Mouse (Mus musculus) lung, adult 2 months (tissue): ENCODE data around the gene Celf5. TPM values are rescaled to one million over a fixed set of nuclear protein-coding genes. Genes with fewer than 3 reads are reported as not detected.
A peak's percentile ranks its signal among the peaks of the same experiment; 100 is the strongest.
"Not testable (repeated sequence)": the region's sequence is repeated elsewhere in the genome, so short reads cannot be mapped to it uniquely, and the experiment has no call there.

Experiments used
- DNase-seq: peaks from one replicate; pipeline ENCODE4 v3.0.0; 2022
- H3K4me1 ChIP-seq: fragments of 200-500 bp; 2 replicates; pipeline ENCODE4 v1.6.1; 2011; ENCODE audit warnings: low read length; ENCODE audit not compliant: control insufficient read depth, insufficient read depth
- H3K4me3 ChIP-seq: fragments of 200-500 bp; replicated peaks from 2 replicates; pipeline ENCODE3; 2011; ENCODE audit warnings: low read depth, mild to moderate bottlenecking, control low read depth, low read length; ENCODE audit errors: extremely low read depth
- CTCF ChIP-seq: fragments of 200-500 bp; IDR thresholded peaks from 2 replicates; pipeline ENCODE4 v1.5.1; 2011; ENCODE audit warnings: mild to moderate bottlenecking, low read length, control low read depth; ENCODE audit not compliant: insufficient read depth
- POLR2A ChIP-seq: fragments of 200-500 bp; IDR thresholded peaks from 2 replicates; pipeline ENCODE4 v1.6.1; 2011; ENCODE audit warnings: low read depth, mild to moderate bottlenecking, control low read depth, low read length, borderline replicate concordance; ENCODE audit errors: extremely low read depth
- WGBS: fragments of 180-500 bp; shearing (Covaris S2); methylation state at CpG from one replicate; pipeline ENCODE4 v1.1.7; 2018; 5-methylcytosine and 5-hydroxymethylcytosine counted together
- polyA plus RNA-seq: library from polyadenylated mRNA; depleted of rRNA; stranded (reverse); fragments of >200 nt; gene quantifications from 2 replicates; pipeline ENCODE4 v1.2.3, GENCODE M21; 2012

Gene Celf5
- polyA plus RNA-seq, 1 experiment, result 0.92 TPM

DNA sequence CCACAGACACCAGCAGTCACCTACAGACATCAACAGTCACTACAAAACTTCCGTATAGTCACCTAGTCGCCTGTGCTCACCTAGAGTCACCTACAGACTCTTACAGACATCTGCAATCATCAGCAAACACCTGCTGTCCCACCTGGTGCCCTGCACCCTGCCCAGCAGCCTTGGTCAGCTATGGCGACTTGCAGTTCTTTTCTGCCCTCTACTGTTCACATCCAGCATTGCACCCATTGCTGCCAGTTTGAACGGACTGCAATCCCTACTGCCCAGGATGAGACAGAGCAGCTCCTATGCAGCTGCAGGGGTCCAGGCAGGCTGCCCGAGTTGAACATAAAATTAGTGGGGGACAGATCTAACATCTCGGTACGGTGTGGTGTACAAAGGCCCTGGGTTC, 32.4 kb downstream of the Celf5 start:
- peak; percentile 99 for TF ChIP-seq CTCF
- no peak for TF ChIP-seq POLR2A
- H3K4me1 ChIP-seq, result no peaks in the 10 kb centered on the region
- 2% methylated on average over 7 of the region's 7 CpGs for WGBS
- peak; percentile 79 for DNase-seq
- H3K4me3 ChIP-seq, result no peak overlapping the region

DNA sequence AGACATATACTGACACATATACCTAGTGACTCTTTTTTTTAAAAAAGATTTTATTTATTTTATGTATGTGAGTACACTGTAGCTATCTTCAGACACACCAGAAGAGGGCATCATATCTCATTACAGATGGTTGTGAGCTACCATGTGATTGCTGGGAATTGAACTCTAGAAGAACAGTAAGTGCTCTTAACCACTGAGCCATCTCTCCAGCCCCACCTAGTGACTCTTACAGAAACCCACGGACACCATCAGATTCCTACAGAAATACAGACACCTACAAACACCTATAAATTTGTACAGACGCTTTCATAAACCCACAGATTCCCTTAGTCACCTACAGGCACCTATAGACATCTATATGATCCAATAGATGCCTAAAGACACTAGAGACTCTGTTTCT, 37.0 kb downstream of the Celf5 start:
- H3K4me3 ChIP-seq, H3K4me1 ChIP-seq, DNase-seq: not testable (repeated sequence)
- WGBS, result 35% methylated on average over 2 of the region's 2 CpGs

DNA sequence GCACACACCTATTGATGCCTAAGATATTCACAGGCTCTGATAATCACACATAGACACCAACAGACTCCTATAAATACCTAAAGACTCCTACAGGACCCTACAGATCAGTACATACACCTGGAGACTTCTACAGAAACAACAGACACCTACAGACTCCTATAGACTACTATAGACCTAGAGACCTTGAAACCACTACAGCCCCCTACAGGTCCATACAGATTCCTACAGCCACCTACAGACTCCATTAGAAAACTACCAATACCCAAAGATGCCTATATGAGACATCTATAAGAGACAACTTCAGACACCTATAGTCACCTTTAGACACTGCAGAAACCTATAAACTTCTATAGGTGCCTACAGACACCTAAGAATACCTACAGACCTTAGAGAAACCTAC, 41.5 kb downstream of the Celf5 start:
- no peak overlapping the region for H3K4me3 ChIP-seq
- no peak for DNase-seq
- no peak for TF ChIP-seq CTCF
- TF ChIP-seq POLR2A, result no peak
- H3K4me1 ChIP-seq, result no peaks in the 10 kb centered on the region

DNA sequence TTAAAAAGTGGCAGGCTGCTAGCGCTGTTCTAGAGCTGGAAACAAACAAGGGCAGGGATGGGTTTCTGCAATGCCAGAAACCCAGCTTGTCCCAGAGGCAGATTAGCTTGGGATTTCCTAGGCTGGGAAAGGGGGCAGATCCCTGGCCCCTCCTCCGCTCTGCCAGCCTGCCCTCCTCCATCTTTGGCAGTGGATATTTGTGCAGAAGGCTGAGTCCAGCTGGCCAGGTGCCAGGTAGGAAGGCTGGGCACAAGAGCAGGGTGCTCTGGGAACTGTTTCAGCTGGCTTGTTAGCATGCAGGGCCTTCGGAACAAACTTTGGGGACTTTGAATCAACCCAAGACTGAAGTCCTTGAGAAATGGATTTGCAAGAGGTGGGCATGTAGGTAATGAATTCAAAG, 47.1 kb downstream of the Celf5 start:
- WGBS, result 19% methylated on average over 3 of the region's 3 CpGs
- DNase-seq, result peak; percentile 71
- TF ChIP-seq CTCF (no peak), POLR2A (no peak)
- Histone ChIP-seq H3K4me1 (peaks cover 26% of the 10 kb centered on the region), H3K4me3 (no peak overlapping the region)

- Histone ChIP-seq H3K4me3 (no peak overlapping the region), H3K4me1 (peaks cover 26% of the 10 kb centered on the region)
- TF ChIP-seq CTCF (no peak), POLR2A (no peak)
- WGBS, result 35% methylated on average over 15 of the region's 15 CpGs
- DNase-seq, result peak; percentile 17
Measured at GRCm38 (mm10) chr10:81434361-81435263, 47.9 kb downstream of the Celf5 start.

GRCm38 (mm10) chr10:81433541-81434289, 48.8 kb downstream of the Celf5 start:
- H3K4me3 ChIP-seq, result peak overlapping the region; percentile 40
- DNase-seq, result peak; percentile 49
- peaks cover 26% of the 10 kb centered on the region for H3K4me1 ChIP-seq
- 34% methylated on average over 26 of the region's 26 CpGs for WGBS
- TF ChIP-seq POLR2A, result peak; percentile 47; the same call in 1 of the 2 replicates
- no peak for TF ChIP-seq CTCF

DNA sequence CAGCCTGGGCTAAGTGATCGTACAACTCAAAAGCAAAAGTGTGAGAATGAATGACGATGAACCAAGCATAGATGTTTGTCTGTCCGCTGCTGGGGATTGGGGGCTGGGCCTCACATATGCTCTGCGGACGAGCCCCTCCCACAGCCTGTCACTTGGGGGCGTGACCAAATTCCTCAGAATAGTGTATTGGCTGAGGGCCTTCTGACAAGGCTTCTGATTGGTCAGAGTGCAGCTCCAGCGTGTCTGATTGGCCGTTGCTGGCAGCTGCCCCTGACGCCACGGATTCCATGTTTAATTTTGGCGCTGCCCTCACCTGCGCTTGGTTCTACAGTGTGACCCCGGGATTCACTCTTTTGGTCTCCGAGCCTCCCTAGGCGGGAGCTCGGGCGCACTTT, 49.6 kb downstream of the Celf5 start:
- TF ChIP-seq CTCF (no peak), POLR2A (no peak)
- peaks cover 26% of the 10 kb centered on the region for H3K4me1 ChIP-seq
- DNase-seq, result peak; percentile 87
- H3K4me3 ChIP-seq, result peak overlapping the region; percentile 36
- 2% methylated on average over 17 of the region's 17 CpGs for WGBS

- Histone ChIP-seq H3K4me3 (no peak overlapping the region), H3K4me1 (peaks cover 26% of the 10 kb centered on the region)
- TF ChIP-seq POLR2A (no peak), CTCF (0 out of 2 replicates have a peak, but pooled peaks have one; percentile 6)
- peak; percentile 12 for DNase-seq
- 58% methylated on average over 21 of the region's 21 CpGs for WGBS
Measured at GRCm38 (mm10) chr10:81432169-81432867, 50.2 kb downstream of the Celf5 start.

- H3K4me3 ChIP-seq, result no peak overlapping the region
- WGBS, result 17% methylated on average over 15 of the region's 15 CpGs
- DNase-seq, result no peak
- H3K4me1 ChIP-seq, result peaks cover 26% of the 10 kb centered on the region
- TF ChIP-seq CTCF (no peak), POLR2A (no peak)
Measured at GRCm38 (mm10) chr10:81431526-81432168, 50.9 kb downstream of the Celf5 start.
